Mouse (Mus musculus): Measurements from ENCODE around the gene Cldn7. TPM values are rescaled to one million over a fixed set of nuclear protein-coding genes. Genes with fewer than 3 reads are reported as not detected.
A peak's percentile ranks its signal among the peaks of the same experiment; 100 is the strongest.

Gene Cldn7
- polyA plus RNA-seq, 1 experiment: not detected

- Histone ChIP-seq H3K36me3 (ENCODE audit: control insufficient read depth, insufficient read depth) (peaks cover 20% of the 10 kb centered on the region), H3K4me2 (ENCODE audit: low read depth) (peak within 1 kb of the TSS; percentile 96), H3K4me3 (peak within 1 kb of the TSS; percentile 73), H3K27me3 (ENCODE audit: control insufficient read depth, insufficient read depth, insufficient read length) (no peaks in the 10 kb centered on the region), H3K79me2 (ENCODE audit: control insufficient read depth, insufficient read depth) (peaks cover 61% of the 10 kb centered on the region), H3ac (ENCODE audit: control insufficient read depth, insufficient read length) (peak within 1 kb of the TSS; percentile 93)
- TF ChIP-seq MYOD1 (IDR thresholded peaks at IDR 0.05; ENCODE audit: control insufficient read depth in 1 of 3, insufficient read length in 2 of 3, low read depth in 2 of 3): no peak
- no peak for TF ChIP-seq MAX (IDR thresholded peaks at IDR 0.05; ENCODE audit: low read depth)
- TF ChIP-seq TCF12 (IDR thresholded peaks at IDR 0.05; ENCODE audit: insufficient read depth, poor library complexity, severe bottlenecking): no peak
- no peak for TF ChIP-seq TCF3 (IDR thresholded peaks at IDR 0.05; ENCODE audit: insufficient read length, low read depth)
- TF ChIP-seq SRF (IDR thresholded peaks at IDR 0.05; ENCODE audit: control insufficient read depth, insufficient read length, low read depth): no peak
Measured at GRCm38 (mm10) chr11:69982225-69982624, 17.6 kb downstream of the Cldn7 start, which contains the start of gene Elp5. Gene Elp5, minus strand, starts transcription at chr11:69982517.

GRCm38 (mm10) chr11:69982877-69983276 is 18.3 kb downstream of the Cldn7 start:
- Histone ChIP-seq H3K36me3 (ENCODE audit: control insufficient read depth, insufficient read depth) (peaks cover 20% of the 10 kb centered on the region), H3K4me2 (ENCODE audit: low read depth) (peak overlapping the region; percentile 96), H3ac (ENCODE audit: control insufficient read depth, insufficient read length) (no peak overlapping the region), H3K4me3 (peak overlapping the region; percentile 73), H3K79me2 (ENCODE audit: control insufficient read depth, insufficient read depth) (peaks cover 54% of the 10 kb centered on the region), H3K27me3 (ENCODE audit: control insufficient read depth, insufficient read depth, insufficient read length) (no peaks in the 10 kb centered on the region)
- TF ChIP-seq TCF3 (IDR thresholded peaks at IDR 0.05; ENCODE audit: insufficient read length, low read depth) (no peak), SRF (IDR thresholded peaks at IDR 0.05; ENCODE audit: control insufficient read depth, insufficient read length, low read depth) (no peak), POLR2AphosphoS2 (IDR thresholded peaks at IDR 0.05; ENCODE audit: insufficient read length, low read depth) (no peak), REST (IDR thresholded peaks at IDR 0.05; ENCODE audit: insufficient read depth, insufficient read length) (no peak), TCF12 (IDR thresholded peaks at IDR 0.05; ENCODE audit: insufficient read depth, poor library complexity, severe bottlenecking) (no peak), POLR2A (IDR thresholded peaks at IDR 0.05; ENCODE audit: insufficient read length, low read depth) (peak; percentile 21), MAX (IDR thresholded peaks at IDR 0.05; ENCODE audit: low read depth) (no peak), E2F4 (IDR thresholded peaks at IDR 0.05; ENCODE audit: insufficient read depth) (no peak), CEBPB (IDR thresholded peaks at IDR 0.05; ENCODE audit: insufficient read depth, poor library complexity, severe bottlenecking) (no peak), MYOG (IDR thresholded peaks at IDR 0.05; ENCODE audit: control insufficient read depth in 1 of 3, insufficient read depth in 1 of 3, insufficient read length in 2 of 3, low read depth in 2 of 3) (peak in 1 of 3 experiments; percentile 16)

- TF ChIP-seq SRF (IDR thresholded peaks at IDR 0.05; ENCODE audit: control insufficient read depth, insufficient read length, low read depth) (no peak), CEBPB (IDR thresholded peaks at IDR 0.05; ENCODE audit: insufficient read depth, poor library complexity, severe bottlenecking) (no peak), POLR2A (IDR thresholded peaks at IDR 0.05; ENCODE audit: insufficient read length, low read depth) (no peak), TCF3 (IDR thresholded peaks at IDR 0.05; ENCODE audit: insufficient read length, low read depth) (no peak), MAX (IDR thresholded peaks at IDR 0.05; ENCODE audit: low read depth) (no peak), MYOD1 (IDR thresholded peaks at IDR 0.05; ENCODE audit: control insufficient read depth in 1 of 3, insufficient read length in 2 of 3, low read depth in 2 of 3) (peak in 2 of 3 experiments; percentile 20 to 47), USF1 (IDR thresholded peaks at IDR 0.05; ENCODE audit: low read depth) (no peak)
- H3K27me3 ChIP-seq (ENCODE audit: control insufficient read depth, insufficient read depth, insufficient read length): no peaks in the 10 kb centered on the region
- H3ac ChIP-seq (ENCODE audit: control insufficient read depth, insufficient read length): no peak overlapping the region
- H3K79me2 ChIP-seq (ENCODE audit: control insufficient read depth, insufficient read depth): peaks cover 49% of the 10 kb centered on the region
- peaks cover 25% of the 10 kb centered on the region for H3K36me3 ChIP-seq (ENCODE audit: control insufficient read depth, insufficient read depth)
- H3K4me3 ChIP-seq: peak overlapping the region; percentile 73
- peak overlapping the region; percentile 96 for H3K4me2 ChIP-seq (ENCODE audit: low read depth)
Measured at GRCm38 (mm10) chr11:69983377-69983776, 18.8 kb downstream of the Cldn7 start.

- H3K4me3 ChIP-seq: no peak overlapping the region
- H3K27me3 ChIP-seq (ENCODE audit: control insufficient read depth, insufficient read depth, insufficient read length): no peaks in the 10 kb centered on the region
- H3K79me2 ChIP-seq (ENCODE audit: control insufficient read depth, insufficient read depth): peaks cover 39% of the 10 kb centered on the region
- peaks cover 30% of the 10 kb centered on the region for H3K36me3 ChIP-seq (ENCODE audit: control insufficient read depth, insufficient read depth)
- no peak overlapping the region for H3ac ChIP-seq (ENCODE audit: control insufficient read depth, insufficient read length)
- no peak overlapping the region for H3K4me2 ChIP-seq (ENCODE audit: low read depth)
- TF ChIP-seq USF1 (IDR thresholded peaks at IDR 0.05; ENCODE audit: low read depth): no peak
- no peak for TF ChIP-seq CEBPB (IDR thresholded peaks at IDR 0.05; ENCODE audit: insufficient read depth, poor library complexity, severe bottlenecking)
- no peak for TF ChIP-seq MYOD1 (IDR thresholded peaks at IDR 0.05; ENCODE audit: control insufficient read depth in 1 of 3, insufficient read length in 2 of 3, low read depth in 2 of 3)
- no peak for TF ChIP-seq REST (IDR thresholded peaks at IDR 0.05; ENCODE audit: insufficient read depth, insufficient read length)
- TF ChIP-seq POLR2A (IDR thresholded peaks at IDR 0.05; ENCODE audit: insufficient read length, low read depth): no peak
- no peak for TF ChIP-seq POLR2AphosphoS2 (IDR thresholded peaks at IDR 0.05; ENCODE audit: insufficient read length, low read depth)
- TF ChIP-seq TCF12 (IDR thresholded peaks at IDR 0.05; ENCODE audit: insufficient read depth, poor library complexity, severe bottlenecking): no peak
- no peak for TF ChIP-seq MYOG (IDR thresholded peaks at IDR 0.05; ENCODE audit: control insufficient read depth in 1 of 3, insufficient read depth in 1 of 3, insufficient read length in 2 of 3, low read depth in 2 of 3)
- TF ChIP-seq E2F4 (IDR thresholded peaks at IDR 0.05; ENCODE audit: insufficient read depth): no peak
- no peak for TF ChIP-seq SRF (IDR thresholded peaks at IDR 0.05; ENCODE audit: control insufficient read depth, insufficient read length, low read depth)
- TF ChIP-seq TCF3 (IDR thresholded peaks at IDR 0.05; ENCODE audit: insufficient read length, low read depth): no peak
- no peak for TF ChIP-seq MAX (IDR thresholded peaks at IDR 0.05; ENCODE audit: low read depth)
Measured at GRCm38 (mm10) chr11:69984431-69984830, 19.9 kb downstream of the Cldn7 start.

GRCm38 (mm10) chr11:69989949-69990348 is 25.4 kb downstream of the Cldn7 start:
- Histone ChIP-seq H3K4me2 (ENCODE audit: low read depth) (no peak overlapping the region), H3K27me3 (ENCODE audit: control insufficient read depth, insufficient read depth, insufficient read length) (no peaks in the 10 kb centered on the region), H3K36me3 (ENCODE audit: control insufficient read depth, insufficient read depth) (peaks cover 36% of the 10 kb centered on the region), H3K79me2 (ENCODE audit: control insufficient read depth, insufficient read depth) (peaks cover 32% of the 10 kb centered on the region), H3K4me3 (no peak overlapping the region), H3ac (ENCODE audit: control insufficient read depth, insufficient read length) (no peak overlapping the region)
- TF ChIP-seq USF1 (IDR thresholded peaks at IDR 0.05; ENCODE audit: low read depth) (no peak), MYOD1 (IDR thresholded peaks at IDR 0.05; ENCODE audit: control insufficient read depth in 1 of 3, insufficient read length in 2 of 3, low read depth in 2 of 3) (no peak), SRF (IDR thresholded peaks at IDR 0.05; ENCODE audit: control insufficient read depth, insufficient read length, low read depth) (no peak), MAX (IDR thresholded peaks at IDR 0.05; ENCODE audit: low read depth) (no peak), TCF12 (IDR thresholded peaks at IDR 0.05; ENCODE audit: insufficient read depth, poor library complexity, severe bottlenecking) (no peak), CEBPB (IDR thresholded peaks at IDR 0.05; ENCODE audit: insufficient read depth, poor library complexity, severe bottlenecking) (no peak), TCF3 (IDR thresholded peaks at IDR 0.05; ENCODE audit: insufficient read length, low read depth) (no peak), POLR2AphosphoS2 (IDR thresholded peaks at IDR 0.05; ENCODE audit: insufficient read length, low read depth) (no peak), E2F4 (IDR thresholded peaks at IDR 0.05; ENCODE audit: insufficient read depth) (no peak), REST (IDR thresholded peaks at IDR 0.05; ENCODE audit: insufficient read depth, insufficient read length) (no peak), POLR2A (IDR thresholded peaks at IDR 0.05; ENCODE audit: insufficient read length, low read depth) (no peak)
